Mouse (Mus musculus): ENCODE results near the gene Apold1. TPM values are rescaled to one million over a fixed set of nuclear protein-coding genes. Genes with fewer than 3 reads are reported as not detected.

The Apold1 gene
- total and polyA plus RNA-seq, 3 experiments: 0.08 to 0.12 TPM; not detected in 1

GRCm38 (mm10) chr6:135026232-135026631, 44.7 kb downstream of the Apold1 start:
- no peaks in the 10 kb centered on the region for H3K27me3 ChIP-seq (ENCODE audit: control insufficient read depth in 1 of 2, insufficient read depth in 2 of 2, low read length in 2 of 2)
- no peak overlapping the region for H3K27ac ChIP-seq (ENCODE audit: control insufficient read depth, low read depth, low read length)
- no peaks in the 10 kb centered on the region for H3K9me3 ChIP-seq (replicated peaks; ENCODE audit: insufficient read depth, low read length)
- H3K9ac ChIP-seq (ENCODE audit: control insufficient read depth, low read depth, low read length, poor library complexity, severe bottlenecking): no peak overlapping the region
- peak; percentile 68 for DNase-seq (ENCODE audit: low read depth, low spot score)
- peak; percentile 39 for TF ChIP-seq RAD21 (IDR thresholded peaks at IDR 0.05; ENCODE audit: low read depth, low read length)
- no peak for TF ChIP-seq KAT2A (conservative IDR thresholded peaks at IDR 0.05; ENCODE audit: low read depth, low read length)
- TF ChIP-seq ZNF384 (IDR thresholded peaks at IDR 0.05; ENCODE audit: low read depth, low read length): peak; percentile 69
- TF ChIP-seq UBTF (IDR thresholded peaks at IDR 0.05; ENCODE audit: borderline replicate concordance, insufficient read depth, low read depth, low read length): no peak
- TF ChIP-seq CTCF (IDR thresholded peaks at IDR 0.05 in 2 of 3, conservative IDR thresholded peaks at IDR 0.05 in 1 of 3; ENCODE audit: control insufficient read depth in 1 of 3, insufficient read depth in 1 of 3, low read depth in 2 of 3, low read length in 3 of 3, poor library complexity in 1 of 3, severe bottlenecking in 1 of 3): peak; percentile 21 to 64 (median 53); a peak in 5 of 6 replicates
- TF ChIP-seq NRF1 (IDR thresholded peaks at IDR 0.05; ENCODE audit: insufficient read depth, low read depth, low read length, poor library complexity, severe bottlenecking): no peak
- no peak for TF ChIP-seq ELF1 (IDR thresholded peaks at IDR 0.05; ENCODE audit: low read depth, low read length)
- TF ChIP-seq ZMIZ1 (IDR thresholded peaks at IDR 0.05; ENCODE audit: low read depth, low read length): no peak
- no peak for TF ChIP-seq ZKSCAN1 (IDR thresholded peaks at IDR 0.05; ENCODE audit: low read depth, low read length)
- no peak for TF ChIP-seq GABPA (IDR thresholded peaks at IDR 0.05; ENCODE audit: low read depth, low read length)
- no peak for TF ChIP-seq MEF2A (IDR thresholded peaks at IDR 0.05; ENCODE audit: extremely low read depth, insufficient replicate concordance, low read depth, low read length, poor library complexity, severe bottlenecking)
- TF ChIP-seq ZC3H11A (IDR thresholded peaks at IDR 0.05; ENCODE audit: low read depth, low read length): 0 out of 2 replicates have a peak, but pooled peaks have one; percentile 13
- peak; percentile 49 for TF ChIP-seq SMC3 (IDR thresholded peaks at IDR 0.05; ENCODE audit: low read depth, low read length)
- no peak for TF ChIP-seq EP300 (IDR thresholded peaks at IDR 0.05; ENCODE audit: low read depth in 1 of 2, low read length in 2 of 2)
- H3K4me1 ChIP-seq (ENCODE audit: control insufficient read depth in 1 of 2, insufficient read depth in 2 of 2, low read length in 2 of 2): peaks cover 4 to 22% of the 10 kb centered on the region in 2 experiments
- H3K36me3 ChIP-seq (ENCODE audit: control insufficient read depth in 1 of 2, insufficient read depth in 2 of 2, low read length in 2 of 2): peaks cover 1 to 18% of the 10 kb centered on the region in 2 experiments; a peak in 3 of 4 replicates
- H3K79me2 ChIP-seq (ENCODE audit: control insufficient read depth, insufficient read depth, low read length, poor library complexity): no peaks in the 10 kb centered on the region
- H3K4me3 ChIP-seq (ENCODE audit: control insufficient read depth in 1 of 2, insufficient read depth in 1 of 2, low read depth in 2 of 2, low read length in 2 of 2): no peak overlapping the region

- H3K36me3 ChIP-seq (ENCODE audit: control insufficient read depth in 1 of 2, insufficient read depth in 2 of 2, low read length in 2 of 2): peaks cover 1 to 18% of the 10 kb centered on the region in 2 experiments; a peak in 3 of 4 replicates
- no peak for TF ChIP-seq MXI1 (IDR thresholded peaks at IDR 0.05; ENCODE audit: low read depth, low read length)
- peak; percentile 36; the same call in 1 of the 2 replicates for TF ChIP-seq GATA1 (IDR thresholded peaks at IDR 0.05; ENCODE audit: low read depth, low read length)
- H3K79me2 ChIP-seq (ENCODE audit: control insufficient read depth, insufficient read depth, low read length, poor library complexity): no peaks in the 10 kb centered on the region
- peaks cover 4 to 22% of the 10 kb centered on the region in 2 experiments for H3K4me1 ChIP-seq (ENCODE audit: control insufficient read depth in 1 of 2, insufficient read depth in 2 of 2, low read length in 2 of 2)
- peak; percentile 68 for DNase-seq (ENCODE audit: low read depth, low spot score)
- no peaks in the 10 kb centered on the region for H3K9me3 ChIP-seq (replicated peaks; ENCODE audit: insufficient read depth, low read length)
- H3K9ac ChIP-seq (ENCODE audit: control insufficient read depth, low read depth, low read length, poor library complexity, severe bottlenecking): no peak overlapping the region
- no peak overlapping the region for H3K27ac ChIP-seq (ENCODE audit: control insufficient read depth, low read depth, low read length)
- no peak overlapping the region for H3K4me3 ChIP-seq (ENCODE audit: control insufficient read depth in 1 of 2, insufficient read depth in 1 of 2, low read depth in 2 of 2, low read length in 2 of 2)
- H3K27me3 ChIP-seq (ENCODE audit: control insufficient read depth in 1 of 2, insufficient read depth in 2 of 2, low read length in 2 of 2): no peaks in the 10 kb centered on the region
Measured at GRCm38 (mm10) chr6:135026755-135027154, 45.2 kb downstream of the Apold1 start.
